Mouse (Mus musculus) ES-E14 (cell line): ENCODE results near the gene Tbc1d2b. TPM values are rescaled to one million over a fixed set of nuclear protein-coding genes. Genes with fewer than 3 reads are reported as not detected.

Source experiments
- DNase-seq: peaks from one replicate; pipeline ENCODE4 v3.0.0-alpha.2; 2013; ENCODE audit warnings: low read depth, low spot score
- H3K27ac ChIP-seq: 2 replicates; pipeline ENCODE4 v1.5.1; 2012; ENCODE audit warnings: low read depth, mild to moderate bottlenecking, low read length, moderate library complexity, mixed read lengths; ENCODE audit not compliant: poor library complexity, insufficient read depth, severe bottlenecking
- H3K36me3 ChIP-seq: 2 replicates; pipeline ENCODE4 v1.6.1; 2012; ENCODE audit warnings: mild to moderate bottlenecking, low read length, moderate library complexity, mixed read lengths; ENCODE audit not compliant: control insufficient read depth, poor library complexity, insufficient read depth, severe bottlenecking
- H3K4me1 ChIP-seq, 2 experiments: fragments of 150-350 bp in 1 of 2; sonication (generic) in 1 of 2; 2 replicates each; pipeline ENCODE4 v1.6.1; 2012; ENCODE audit warnings: low read length in 2 of 2, mild to moderate bottlenecking in 1 of 2, mixed read lengths in 1 of 2; ENCODE audit not compliant: control insufficient read depth in 2 of 2, insufficient read depth in 2 of 2, poor library complexity in 1 of 2
- H3K4me3 ChIP-seq, 2 experiments: fragments of 150-350 bp in 1 of 2; sonication (generic) in 1 of 2; 2 replicates each; pipeline ENCODE4 v1.5.1; 2012; ENCODE audit warnings: low read length in 2 of 2, low read depth in 1 of 2, mild to moderate bottlenecking in 1 of 2, mixed read lengths in 1 of 2; ENCODE audit not compliant: insufficient read depth in 1 of 2, poor library complexity in 1 of 2, severe bottlenecking in 1 of 2
- H3K9ac ChIP-seq: 2 replicates; pipeline ENCODE4 v1.6.1; 2012; ENCODE audit warnings: low read depth, mild to moderate bottlenecking, low read length, mixed read lengths; ENCODE audit not compliant: poor library complexity, insufficient read depth, severe bottlenecking
- H3K9me3 ChIP-seq: fragments of 150-350 bp; sonication (generic); 2 replicates; pipeline ENCODE4 v1.6.1; 2012; ENCODE audit warnings: low read depth, mild to moderate bottlenecking, low read length; ENCODE audit not compliant: control insufficient read depth, insufficient read depth
- CHD2 ChIP-seq: IDR thresholded peaks from 2 replicates; pipeline ENCODE4 v1.6.1; 2014; ENCODE audit warnings: mild to moderate bottlenecking, low read depth, low read length, inconsistent platforms
- HCFC1 ChIP-seq: IDR thresholded peaks from 2 replicates; pipeline ENCODE4 v1.6.1; 2012; ENCODE audit warnings: low read length, inconsistent platforms, borderline replicate concordance; ENCODE audit not compliant: insufficient read depth
- MAFK ChIP-seq: IDR thresholded peaks from 2 replicates; pipeline ENCODE4 v1.6.1; 2014; ENCODE audit warnings: mild to moderate bottlenecking, low read depth, low read length, inconsistent platforms; ENCODE audit not compliant: insufficient read depth
- ZC3H11A ChIP-seq: IDR thresholded peaks from 2 replicates; pipeline ENCODE4 v1.6.1; 2012; ENCODE audit warnings: low read depth, mild to moderate bottlenecking, inconsistent platforms, low read length, borderline replicate concordance
- ZNF384 ChIP-seq: IDR thresholded peaks from 2 replicates; pipeline ENCODE4 v1.6.1; 2012; ENCODE audit warnings: low read depth, low read length, inconsistent platforms
- in situ Hi-C, 2 experiments: fragments of 600-800 bp; cut with MboI; formaldehyde crosslinking; loops; one replicate each; pipeline ENCODE4 v1.15.1; 2025; ENCODE audit warnings: low sequenced_read_pairs in 2 of 2, inconsistent platforms in 1 of 2; ENCODE audit not compliant: unreplicated experiment in 2 of 2
- total RNA-seq: library from RNA; depleted of rRNA; stranded (reverse); fragments of 300-350 nt; gene quantifications from 2 replicates; pipeline ENCODE4 v1.2.3, GENCODE M21; 2012

The Tbc1d2b gene
- total RNA-seq, 1 experiment: 10.2 TPM

DNA sequence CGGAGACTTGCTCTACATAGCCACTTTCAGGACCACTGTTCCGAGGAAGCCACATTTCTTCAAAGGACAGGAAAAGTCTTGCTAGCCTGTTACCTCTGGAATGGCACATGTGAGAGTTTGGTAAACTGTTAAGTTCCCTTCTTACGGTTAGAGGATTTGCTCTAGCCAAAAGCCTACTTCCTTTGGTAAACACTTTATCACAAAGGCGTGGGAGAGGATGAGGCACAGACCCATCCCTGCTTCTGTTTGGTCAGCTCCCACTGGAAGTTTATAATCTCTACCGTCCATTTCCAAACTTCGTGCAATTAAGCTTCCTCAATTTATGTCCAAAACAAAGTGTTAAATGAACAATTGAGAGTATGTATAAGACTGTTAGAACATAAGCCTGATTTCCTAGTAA, 10.5 kb downstream of the Tbc1d2b start:
- Histone ChIP-seq H3K4me3 (no peak overlapping the region), H3K9ac (no peak overlapping the region), H3K9me3 (no peaks in the 10 kb centered on the region), H3K4me1 (0 out of 4 replicates have a peak, but pooled peaks cover 0 to 1% of the 10 kb centered on the region in 2 experiments), H3K27ac (no peak overlapping the region), H3K36me3 (peaks cover 3% of the 10 kb centered on the region; the same call in 1 of the 2 replicates)
- no peak for DNase-seq
- TF ChIP-seq ZC3H11A (no peak), CHD2 (no peak), ZNF384 (no peak), HCFC1 (no peak), MAFK (no peak)
- in situ Hi-C loops: no loop called here

GRCm38 (mm10) chr9:90259400-90259950, 11.1 kb downstream of the Tbc1d2b start:
- Histone ChIP-seq H3K4me1 (0 out of 4 replicates have a peak, but pooled peaks cover 0 to 1% of the 10 kb centered on the region in 2 experiments), H3K9me3 (no peaks in the 10 kb centered on the region), H3K9ac (no peak overlapping the region), H3K4me3 (no peak overlapping the region), H3K27ac (no peak overlapping the region), H3K36me3 (peaks cover 3% of the 10 kb centered on the region; the same call in 1 of the 2 replicates)
- TF ChIP-seq ZNF384 (no peak), MAFK (no peak), HCFC1 (no peak), ZC3H11A (no peak), CHD2 (no peak)
- in situ Hi-C loops: no loop called here
- no peak for DNase-seq

DNA sequence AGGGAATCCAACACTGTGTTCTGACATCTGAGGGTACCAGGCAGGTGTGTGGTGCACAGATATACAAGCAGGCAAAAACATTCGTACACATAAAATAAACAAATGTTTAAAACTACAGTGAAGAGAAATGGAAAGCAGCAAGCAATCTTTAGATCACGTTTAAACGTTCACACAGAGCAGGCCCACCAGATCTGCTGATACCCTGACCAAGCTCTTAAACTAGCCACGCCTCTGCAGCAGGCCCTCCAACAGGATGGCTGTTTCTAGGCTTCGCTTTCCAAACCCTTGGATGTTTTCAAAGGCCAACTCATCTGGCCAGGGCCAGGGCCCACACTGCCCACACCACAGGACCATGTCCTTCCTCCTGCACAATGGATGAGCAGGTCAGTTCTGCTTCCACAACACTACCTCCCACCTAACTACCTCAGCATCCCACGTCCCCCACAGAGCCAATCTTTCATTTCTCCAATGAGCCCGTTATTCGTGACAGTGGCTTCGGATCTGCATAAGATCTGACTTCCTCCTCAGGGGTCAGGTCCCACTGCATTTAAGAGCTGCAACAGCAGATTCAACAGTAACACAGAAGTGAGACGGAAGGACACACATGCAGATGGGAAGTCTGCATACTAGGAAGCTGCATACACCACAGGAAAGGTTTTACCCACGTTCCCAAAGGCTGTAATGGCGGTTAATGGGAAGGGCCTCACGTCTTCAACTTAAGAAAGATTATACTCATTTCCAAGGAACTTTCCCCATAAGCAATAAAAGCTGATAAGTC, 12.7 kb downstream of the Tbc1d2b start:
- H3K9me3 ChIP-seq: no peaks in the 10 kb centered on the region
- H3K9ac ChIP-seq: no peak overlapping the region
- DNase-seq: no peak
- H3K36me3 ChIP-seq: peaks cover 3% of the 10 kb centered on the region; the same call in 1 of the 2 replicates
- H3K4me1 ChIP-seq: 0 out of 4 replicates have a peak, but pooled peaks cover 0 to 1% of the 10 kb centered on the region in 2 experiments
- no peak overlapping the region for H3K4me3 ChIP-seq
- in situ Hi-C loops: no loop called here
- TF ChIP-seq HCFC1 (no peak), ZNF384 (no peak), ZC3H11A (no peak), CHD2 (no peak), MAFK (no peak)
- no peak overlapping the region for H3K27ac ChIP-seq

GRCm38 (mm10) chr9:90257220-90257619, 13.4 kb downstream of the Tbc1d2b start:
- Histone ChIP-seq H3K4me1 (no peaks in the 10 kb centered on the region), H3K9me3 (no peaks in the 10 kb centered on the region), H3K36me3 (peaks cover 3% of the 10 kb centered on the region; the same call in 1 of the 2 replicates), H3K9ac (no peak overlapping the region), H3K4me3 (no peak overlapping the region), H3K27ac (no peak overlapping the region)
- in situ Hi-C loops: no loop called here
- DNase-seq: no peak
- TF ChIP-seq CHD2 (no peak), HCFC1 (no peak), ZC3H11A (no peak), MAFK (no peak), ZNF384 (no peak)
